Mouse (Mus musculus) cerebellum, postnatal 14 days (tissue): ENCODE measurements around the gene Gla.
A peak's percentile ranks its signal among the peaks of the same experiment; 100 is the strongest.

ENCODE experiments used
- DNase-seq, 2 experiments: peaks; one replicate each; pipeline ENCODE4 v3.0.0; 2021; ENCODE audit warnings: mixed read lengths in 2 of 2

Gene Gla

DNA sequence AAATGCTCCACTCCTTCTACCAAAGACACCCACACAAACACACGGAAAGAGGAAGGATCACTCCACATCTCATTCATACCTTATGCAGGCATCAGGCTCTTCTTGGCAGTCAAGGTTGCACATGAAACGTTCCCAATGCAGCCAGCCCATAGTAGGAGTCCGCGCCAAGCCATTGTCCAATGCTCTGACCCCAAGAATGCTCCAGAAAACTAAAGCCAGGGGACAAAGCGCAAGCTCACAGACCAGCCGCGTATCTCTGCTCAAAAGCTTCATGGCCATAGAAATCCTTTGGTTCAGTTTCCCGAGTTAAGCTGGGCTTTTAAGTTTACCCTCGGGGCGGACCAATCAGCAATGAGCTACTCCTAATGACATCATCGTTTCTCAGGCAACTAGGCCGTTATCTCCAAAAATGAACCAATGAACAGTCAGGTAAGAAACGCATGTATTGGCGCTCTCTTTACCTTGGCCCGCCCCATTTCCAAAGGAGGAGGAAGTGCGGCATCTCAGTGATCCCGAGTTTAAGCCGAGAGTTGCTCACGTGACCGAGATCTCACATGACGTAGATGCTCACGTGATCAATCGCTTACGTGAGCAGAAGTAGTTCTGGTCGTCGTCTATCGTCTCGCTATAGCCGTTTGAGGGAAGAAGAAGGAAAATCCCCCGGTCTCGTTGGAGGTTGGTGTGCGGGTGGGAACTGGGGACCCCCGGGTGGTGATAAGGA lies at the start of gene Gla, which contains the start of gene Hnrnph2:
Gene Gla, minus strand, starts transcription at position 467 of the 721 bp plus-strand sequence.
Gene Hnrnph2, plus strand, starts transcription at position 521 of the 721 bp plus-strand sequence.
- DNase-seq, result peak; percentile 86 to 91

DNA sequence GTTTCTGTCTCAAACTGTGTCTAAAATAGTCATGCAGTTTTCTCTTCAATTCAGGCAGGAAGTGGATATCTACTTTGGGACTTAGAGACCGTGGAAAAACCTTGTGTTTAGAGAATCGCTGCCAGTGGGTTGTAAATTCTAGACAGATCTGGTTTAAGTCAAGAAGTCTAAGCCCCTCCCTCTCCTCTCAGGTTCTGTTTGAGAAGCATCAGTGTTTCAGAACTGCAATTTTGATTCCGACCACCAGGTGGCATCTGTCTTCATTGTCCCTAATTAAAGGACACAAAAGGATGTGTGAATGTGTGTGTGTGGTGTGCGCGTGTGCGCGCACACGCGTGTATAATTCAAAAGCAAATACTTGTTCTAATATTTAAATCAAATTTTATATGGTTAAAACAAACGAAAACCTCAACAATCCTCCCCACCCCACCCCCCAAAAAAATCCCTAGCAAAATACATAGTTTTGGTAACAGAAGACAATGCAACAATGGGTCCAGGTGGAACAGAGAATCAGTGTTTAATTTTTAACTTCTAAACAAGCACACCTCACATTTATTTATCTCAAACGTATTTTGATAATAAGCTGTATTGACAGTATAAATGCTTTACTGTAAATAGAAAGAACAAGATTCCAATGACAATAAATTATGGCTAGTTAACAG lies 47.2 kb upstream of the Gla start:
- peak; percentile 87 to 91 for DNase-seq

DNA sequence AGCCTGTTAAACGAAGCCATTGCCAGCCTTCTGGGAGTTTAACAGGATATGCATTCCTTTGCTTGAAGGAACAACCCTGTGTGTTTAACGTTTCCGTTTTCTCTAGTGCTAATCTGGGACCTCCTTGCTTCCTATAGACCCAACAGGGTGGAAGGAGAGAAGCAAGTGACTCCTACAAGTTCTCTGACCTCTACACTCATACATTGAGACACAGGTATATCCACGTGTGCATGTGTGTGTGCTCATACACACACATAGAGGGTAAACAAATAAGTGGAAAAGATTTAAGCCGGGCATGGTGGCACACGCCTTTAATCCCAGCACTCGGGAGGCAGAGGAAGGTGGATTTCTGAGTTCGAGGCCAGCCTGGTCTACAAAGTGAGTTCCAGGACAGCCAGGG lies 46.5 kb upstream of the Gla start:
- DNase-seq, result no peak

DNA sequence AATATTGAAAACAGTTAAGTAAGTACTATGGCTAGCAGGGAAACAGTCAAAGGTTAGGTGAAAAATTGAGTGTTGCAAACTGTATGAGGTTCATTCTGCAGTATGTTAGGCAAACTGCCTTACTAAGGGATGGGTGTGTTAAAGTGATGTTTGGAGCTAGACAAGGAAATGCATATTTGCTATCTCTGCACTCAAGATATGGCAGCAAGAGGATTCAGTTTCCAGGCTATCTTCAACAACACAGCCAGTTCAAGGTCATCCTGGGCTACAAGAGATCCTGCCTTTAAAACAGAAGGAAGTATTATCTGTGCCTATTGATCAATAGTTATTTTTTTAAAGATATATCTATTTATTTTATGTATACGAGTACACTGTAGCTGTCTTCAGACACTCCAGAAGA lies 45.4 kb upstream of the Gla start:
- no peak for DNase-seq

DNA sequence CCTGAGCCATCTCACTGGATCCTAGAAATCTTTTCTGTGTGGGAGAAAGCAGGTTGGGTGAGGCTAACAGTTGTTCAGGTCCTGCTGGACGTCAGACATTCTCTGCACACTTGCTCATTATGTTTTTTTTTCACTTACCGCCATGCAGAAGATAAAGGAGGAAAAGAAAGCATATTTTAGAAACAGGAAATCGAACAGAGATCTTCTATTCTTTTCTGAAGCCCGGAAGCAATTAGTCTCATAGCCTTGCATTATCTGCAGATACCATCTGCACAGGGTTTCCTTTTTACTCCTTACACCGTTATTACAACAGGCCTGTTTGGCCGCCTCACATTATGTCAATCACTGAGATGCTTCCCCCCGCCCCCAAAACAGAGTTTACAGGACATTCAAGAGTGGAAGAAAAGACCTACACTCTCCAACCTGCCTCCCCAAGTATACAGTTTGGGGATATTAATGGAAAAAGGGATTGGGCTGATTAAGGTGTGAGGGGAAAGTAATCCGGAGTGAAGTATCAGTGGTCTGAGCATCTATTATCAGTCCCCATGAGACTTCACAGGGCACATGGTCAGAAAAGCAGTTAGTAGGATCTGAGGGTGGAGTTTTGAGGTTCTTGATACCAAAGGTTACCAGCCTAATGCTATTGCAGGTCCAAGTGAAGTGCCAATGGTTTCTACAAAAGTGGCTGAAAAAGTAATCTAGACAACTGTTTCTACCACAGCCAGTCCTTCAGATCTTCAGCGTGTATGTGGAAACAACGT lies 40.3 kb upstream of the Gla start:
- no peak for DNase-seq

GRCm38 (mm10) chrX:134635860-134636259 lies 34.9 kb upstream of the Gla start:
- no peak for DNase-seq

- DNase-seq, result no peak
These were observed 34.2 kb upstream of the Gla start for GRCm38 (mm10) chrX:134635111-134635510.

GRCm38 (mm10) chrX:134632710-134633109 lies 31.8 kb upstream of the Gla start:
- no peak for DNase-seq

- no peak for DNase-seq
These were observed 27.3 kb upstream of the Gla start for GRCm38 (mm10) chrX:134628200-134628599.

DNA sequence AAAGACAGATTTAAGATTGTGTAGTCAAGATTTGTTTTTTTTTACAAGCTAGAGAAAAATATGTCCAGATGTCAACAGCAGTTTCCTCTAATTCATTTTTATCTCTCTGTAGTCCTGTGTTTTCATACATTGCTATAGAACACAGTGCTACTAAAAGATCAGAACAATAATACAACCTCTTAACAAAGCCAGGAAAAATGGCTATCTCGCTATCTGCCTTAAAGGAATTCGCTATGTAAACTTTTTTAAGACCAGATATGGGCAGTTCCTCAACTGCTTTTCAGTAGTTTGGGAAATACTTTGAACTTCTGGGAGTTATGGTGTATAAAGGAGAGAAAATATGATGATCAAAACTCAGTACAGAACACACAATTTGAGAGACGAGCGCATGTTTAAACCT lies 22.4 kb upstream of the Gla start:
- no peak for DNase-seq

DNA sequence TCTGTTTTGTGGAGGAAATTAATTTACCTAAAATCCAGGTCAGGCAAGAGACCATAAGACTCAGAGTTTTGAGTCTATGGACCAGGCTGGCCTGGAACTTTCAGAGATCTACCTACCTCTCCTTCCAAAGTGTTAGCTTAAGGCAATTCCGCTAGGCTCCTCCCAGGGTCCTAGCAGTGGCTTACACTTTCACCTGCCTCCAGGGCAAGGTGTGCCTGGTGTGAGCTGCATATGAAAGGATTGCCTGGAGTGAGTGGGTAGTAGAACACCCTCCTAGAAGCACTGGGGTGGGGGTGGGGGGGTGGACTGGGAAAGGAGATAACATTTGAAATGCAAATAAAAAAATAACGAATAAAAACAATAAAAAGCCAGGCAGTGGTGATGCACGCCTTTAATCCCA lies 20.8 kb upstream of the Gla start:
- no peak for DNase-seq

GRCm38 (mm10) chrX:134620254-134620865 lies 19.4 kb upstream of the Gla start:
- no peak for DNase-seq

GRCm38 (mm10) chrX:134619695-134620094 lies 18.8 kb upstream of the Gla start:
- no peak for DNase-seq

DNA sequence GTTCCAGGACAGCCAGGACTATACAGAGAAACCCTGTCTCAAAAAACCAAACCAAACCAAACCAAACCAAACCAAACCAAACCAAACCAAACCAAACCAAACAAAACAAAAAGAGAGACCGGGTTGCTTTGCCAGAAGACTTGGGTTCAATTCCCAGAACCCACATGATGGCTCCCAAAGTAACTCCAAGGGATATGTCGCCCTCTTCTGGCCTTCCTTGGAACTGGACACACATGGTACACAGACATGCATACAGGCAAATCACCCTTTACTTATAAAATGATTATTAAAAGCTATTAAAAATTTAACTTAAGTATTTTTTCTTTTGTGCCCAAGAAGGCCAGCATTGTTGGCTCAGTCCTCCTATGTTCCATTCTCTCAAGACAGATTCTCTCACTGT lies 13.4 kb upstream of the Gla start:
- DNase-seq, result peak; percentile 15 to 50

- peak; percentile 63 to 69 for DNase-seq
These were observed 11.5 kb upstream of the Gla start for GRCm38 (mm10) chrX:134612285-134612959.

DNA sequence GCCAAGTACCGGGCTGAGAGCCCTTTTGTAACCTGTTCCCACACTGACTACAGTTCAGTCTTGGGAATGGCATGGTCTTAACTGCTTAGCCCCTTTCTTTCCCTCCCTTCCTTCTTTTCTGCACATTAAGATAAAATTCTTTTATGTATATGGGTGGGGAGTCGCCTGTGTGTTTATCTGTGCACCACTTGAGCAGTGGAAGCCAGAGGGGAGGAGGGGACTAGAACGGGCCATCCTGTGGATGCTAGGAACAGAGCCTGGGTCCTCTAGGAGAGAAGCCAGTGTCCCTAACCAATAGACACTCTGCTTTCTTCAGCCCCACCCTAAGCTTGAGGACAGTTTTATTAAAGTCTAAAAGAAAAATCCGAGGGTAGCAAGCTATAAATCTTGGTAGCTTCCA lies 10.1 kb upstream of the Gla start:
- no peak for DNase-seq

DNA sequence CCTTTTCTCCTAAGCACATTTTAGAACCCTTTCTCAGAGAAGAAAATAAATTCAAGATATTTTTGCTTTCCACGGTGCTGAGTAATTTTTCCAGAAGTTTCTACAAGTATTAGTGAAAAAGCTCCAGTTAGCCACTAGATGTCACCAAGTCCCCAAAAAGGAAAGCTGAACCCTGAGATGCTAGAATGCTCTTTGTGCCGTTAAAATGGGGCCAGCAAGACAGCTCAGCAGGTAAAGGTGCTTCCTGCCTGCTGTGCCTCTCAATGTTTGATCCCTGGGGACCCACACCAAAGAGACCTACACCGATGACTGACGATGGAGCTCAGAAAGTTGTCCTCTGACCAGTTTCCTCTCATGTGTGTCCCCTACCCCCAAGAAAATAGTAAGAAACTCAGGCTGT lies 8.5 kb upstream of the Gla start:
- DNase-seq, result peak; percentile 38 to 42

DNA sequence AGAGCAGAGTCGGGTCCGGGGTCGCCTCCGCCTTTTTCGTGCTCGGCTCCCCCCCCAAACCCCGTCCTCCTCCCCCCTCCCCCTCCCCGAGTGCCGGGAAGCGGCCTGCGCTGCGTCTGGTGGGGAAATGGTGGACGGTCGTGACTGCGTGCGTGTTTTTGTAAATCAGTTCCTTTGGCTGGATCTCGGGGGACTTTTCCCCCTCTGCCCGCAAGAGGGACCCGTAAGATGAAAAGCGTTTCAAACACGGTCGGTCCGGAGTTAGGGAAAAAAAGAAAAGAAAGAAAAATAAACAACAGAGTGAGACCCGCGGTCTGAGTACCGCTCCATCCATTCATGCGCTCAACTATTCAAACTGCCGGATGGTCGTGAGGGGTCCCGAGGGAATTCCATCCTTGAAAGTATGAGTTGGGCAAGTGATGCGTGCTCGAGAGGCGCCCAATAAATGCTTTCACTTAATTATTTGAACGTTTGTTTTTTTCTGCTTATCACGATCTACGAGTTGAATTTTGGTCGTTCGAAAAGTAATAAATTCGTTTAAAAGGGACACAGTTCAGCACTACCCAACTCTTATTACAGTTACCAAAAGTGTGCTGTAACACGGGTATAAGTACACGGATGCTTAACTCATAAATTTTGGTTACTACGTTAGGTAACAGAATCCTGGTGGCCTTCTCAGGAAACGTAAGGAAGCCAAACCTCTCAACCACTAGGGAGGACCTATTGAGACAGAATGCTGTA lies 625 bp upstream of the Gla start:
- no peak for DNase-seq

DNA sequence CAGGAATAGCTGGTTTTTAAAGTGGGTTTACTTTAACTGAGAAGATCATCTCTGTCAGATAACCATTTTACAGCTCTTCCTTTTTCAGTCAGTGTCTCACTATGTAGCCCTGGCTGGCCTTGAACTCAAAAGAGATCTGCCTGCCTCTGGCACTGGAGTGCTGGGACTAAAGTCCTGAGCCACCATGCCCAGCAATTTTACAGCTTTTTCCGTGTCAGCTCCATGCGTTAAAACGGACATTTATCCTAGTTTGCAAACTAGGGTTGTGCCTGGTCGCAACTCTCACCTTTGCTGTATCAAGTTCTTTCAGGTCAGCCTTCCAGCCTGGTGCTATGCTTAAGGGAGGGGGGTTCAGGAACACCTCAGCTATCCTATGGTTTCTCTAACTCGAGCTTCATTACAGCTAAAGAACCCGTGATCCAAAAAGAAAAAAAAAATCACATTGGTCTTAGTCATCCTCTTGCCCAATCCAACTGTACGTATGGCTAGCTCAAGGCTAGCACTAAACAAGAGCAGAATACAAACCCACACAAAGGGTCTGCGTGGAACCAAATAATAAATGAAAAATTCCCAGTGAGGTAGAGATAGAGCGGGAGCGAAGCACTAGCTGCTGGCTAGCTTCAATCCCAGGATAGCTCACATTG lies 881 bp downstream of the Gla start:
- no peak for DNase-seq

DNA sequence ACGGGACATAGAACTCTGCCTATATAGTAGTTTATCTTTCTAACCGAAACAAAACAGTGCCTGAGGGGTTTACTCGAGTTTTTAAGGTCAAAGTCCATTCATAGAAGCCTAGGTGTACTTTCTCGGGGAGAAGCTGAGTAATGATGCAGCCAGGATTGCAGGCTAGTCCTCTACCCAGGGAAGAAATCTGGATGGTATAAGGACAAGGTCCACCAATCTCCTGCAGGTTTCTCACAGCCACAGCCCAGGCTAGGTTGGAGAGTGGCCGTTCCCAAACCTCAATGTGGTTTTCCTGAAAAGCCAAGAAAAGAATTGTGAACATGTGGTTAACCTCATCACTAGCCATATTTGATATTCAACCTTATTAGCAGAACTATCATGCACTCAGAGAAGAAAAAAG lies 11.1 kb downstream of the Gla start:
- DNase-seq, result no peak

GRCm38 (mm10) chrX:134588997-134589396 lies 11.9 kb downstream of the Gla start:
- no peak for DNase-seq
